Mouse (Mus musculus): ENCODE data around the gene Tiprl. TPM values are rescaled to one million over a fixed set of nuclear protein-coding genes. Genes with fewer than 3 reads are reported as not detected.

Gene Tiprl
- polyA plus RNA-seq, 1 experiment from 2014 or later: 70.3 TPM

- WGBS: 69% methylated on average over 5 of the region's 5 CpGs
- Histone ChIP-seq H3K27ac (ENCODE audit: low read length) (no peak overlapping the region), H3K36me3 (ENCODE audit: insufficient read depth, low read length) (no peaks in the 10 kb centered on the region), H3K9ac (replicated peaks; ENCODE audit: low read depth) (no peak overlapping the region), H3K9me3 (ENCODE audit: low read length) (no peaks in the 10 kb centered on the region), H3K4me3 (ENCODE audit: low read depth, low read length) (no peak overlapping the region), H3K27me3 (replicated peaks; ENCODE audit: insufficient read depth, low read length) (no peaks in the 10 kb centered on the region), H3K4me2 (replicated peaks; ENCODE audit: low read depth, low read length) (no peak overlapping the region), H3K4me1 (ENCODE audit: insufficient read depth, low read depth, low read length) (no peaks in the 10 kb centered on the region; the same call in 1 of the 2 replicates)
- DNase-seq (ENCODE audit: low spot score): peak; percentile 17
- ATAC-seq: no peak
- TF ChIP-seq CTCF (IDR thresholded peaks at IDR 0.05) (no peak), EP300 (IDR thresholded peaks at IDR 0.05) (no peak)
These were observed 10.3 kb upstream of the Tiprl start for GRCm38 (mm10) chr1:165247085-165247484.

GRCm38 (mm10) chr1:165246587-165246986 lies 9.8 kb upstream of the Tiprl start:
- Histone ChIP-seq H3K4me1 (ENCODE audit: insufficient read depth, low read depth, low read length) (no peaks in the 10 kb centered on the region), H3K9ac (replicated peaks; ENCODE audit: low read depth) (no peak overlapping the region), H3K36me3 (ENCODE audit: insufficient read depth, low read length) (no peaks in the 10 kb centered on the region), H3K9me3 (ENCODE audit: low read length) (no peaks in the 10 kb centered on the region), H3K27ac (ENCODE audit: low read length) (no peak overlapping the region), H3K27me3 (replicated peaks; ENCODE audit: insufficient read depth, low read length) (no peaks in the 10 kb centered on the region), H3K4me2 (replicated peaks; ENCODE audit: low read depth, low read length) (no peak overlapping the region), H3K4me3 (ENCODE audit: low read depth, low read length) (no peak overlapping the region)
- WGBS: 74% methylated on average over 5 of the region's 5 CpGs
- no peak for DNase-seq (ENCODE audit: low spot score)
- ATAC-seq: no peak
- TF ChIP-seq EP300 (IDR thresholded peaks at IDR 0.05) (no peak), CTCF (IDR thresholded peaks at IDR 0.05) (no peak)

GRCm38 (mm10) chr1:165235846-165236245 lies 950 bp downstream of the Tiprl start:
- Histone ChIP-seq H3K9ac (replicated peaks; ENCODE audit: low read depth) (peak overlapping the region; percentile 77), H3K27me3 (replicated peaks; ENCODE audit: insufficient read depth, low read length) (no peaks in the 10 kb centered on the region), H3K4me2 (replicated peaks; ENCODE audit: low read depth, low read length) (peak overlapping the region; percentile 85), H3K36me3 (ENCODE audit: insufficient read depth, low read length) (no peaks in the 10 kb centered on the region), H3K27ac (ENCODE audit: low read length) (peak overlapping the region; percentile 85), H3K4me1 (ENCODE audit: insufficient read depth, low read depth, low read length) (peaks cover 9% of the 10 kb centered on the region; the same call in 1 of the 2 replicates), H3K9me3 (ENCODE audit: low read length) (no peaks in the 10 kb centered on the region), H3K4me3 (ENCODE audit: low read depth, low read length) (peak overlapping the region; percentile 76)
- DNase-seq (ENCODE audit: low spot score): no peak
- WGBS: 6% methylated on average over 9 of the region's 10 CpGs
- ATAC-seq: no peak
- TF ChIP-seq EP300 (IDR thresholded peaks at IDR 0.05): no peak
- no peak for TF ChIP-seq CTCF (IDR thresholded peaks at IDR 0.05)

- peaks cover 9% of the 10 kb centered on the region; the same call in 1 of the 2 replicates for H3K4me1 ChIP-seq (ENCODE audit: insufficient read depth, low read depth, low read length)
- H3K36me3 ChIP-seq (ENCODE audit: insufficient read depth, low read length): no peaks in the 10 kb centered on the region
- no peak overlapping the region for H3K27ac ChIP-seq (ENCODE audit: low read length)
- no peaks in the 10 kb centered on the region for H3K27me3 ChIP-seq (replicated peaks; ENCODE audit: insufficient read depth, low read length)
- H3K4me2 ChIP-seq (replicated peaks; ENCODE audit: low read depth, low read length): no peak overlapping the region
- DNase-seq (ENCODE audit: low spot score): no peak
- no peak overlapping the region for H3K9ac ChIP-seq (replicated peaks; ENCODE audit: low read depth)
- no peak overlapping the region for H3K4me3 ChIP-seq (ENCODE audit: low read depth, low read length)
- TF ChIP-seq EP300 (IDR thresholded peaks at IDR 0.05) (no peak), CTCF (IDR thresholded peaks at IDR 0.05) (no peak)
- 70% methylated on average over 2 of the region's 2 CpGs for WGBS
- no peak for ATAC-seq
- H3K9me3 ChIP-seq (ENCODE audit: low read length): no peaks in the 10 kb centered on the region
These were observed 3.0 kb downstream of the Tiprl start for GRCm38 (mm10) chr1:165233806-165234205.

GRCm38 (mm10) chr1:165230691-165231090 lies 6.1 kb downstream of the Tiprl start:
- H3K9me3 ChIP-seq (ENCODE audit: low read length): no peaks in the 10 kb centered on the region
- 0 out of 2 replicates have a peak, but pooled peaks cover 4% of the 10 kb centered on the region for H3K36me3 ChIP-seq (ENCODE audit: insufficient read depth, low read length)
- H3K27ac ChIP-seq (ENCODE audit: low read length): no peak overlapping the region
- ATAC-seq (no peak), DNase-seq (ENCODE audit: low spot score) (no peak)
- H3K27me3 ChIP-seq (replicated peaks; ENCODE audit: insufficient read depth, low read length): no peaks in the 10 kb centered on the region
- TF ChIP-seq EP300 (IDR thresholded peaks at IDR 0.05) (no peak), CTCF (IDR thresholded peaks at IDR 0.05) (peak; percentile 51)
- no peak overlapping the region for H3K9ac ChIP-seq (replicated peaks; ENCODE audit: low read depth)
- no peak overlapping the region for H3K4me3 ChIP-seq (ENCODE audit: low read depth, low read length)
- no peak overlapping the region for H3K4me2 ChIP-seq (replicated peaks; ENCODE audit: low read depth, low read length)
- 94% methylated on average over 4 of the region's 4 CpGs for WGBS
- peaks cover 2% of the 10 kb centered on the region; the same call in 1 of the 2 replicates for H3K4me1 ChIP-seq (ENCODE audit: insufficient read depth, low read depth, low read length)

GRCm38 (mm10) chr1:165229577-165229976 lies 7.2 kb downstream of the Tiprl start:
- ATAC-seq (no peak), DNase-seq (ENCODE audit: low spot score) (no peak)
- H3K36me3 ChIP-seq (ENCODE audit: insufficient read depth, low read length): 0 out of 2 replicates have a peak, but pooled peaks cover 4% of the 10 kb centered on the region
- H3K27me3 ChIP-seq (replicated peaks; ENCODE audit: insufficient read depth, low read length): no peaks in the 10 kb centered on the region
- no peak overlapping the region for H3K9ac ChIP-seq (replicated peaks; ENCODE audit: low read depth)
- H3K4me2 ChIP-seq (replicated peaks; ENCODE audit: low read depth, low read length): no peak overlapping the region
- no peak overlapping the region for H3K4me3 ChIP-seq (ENCODE audit: low read depth, low read length)
- H3K27ac ChIP-seq (ENCODE audit: low read length): no peak overlapping the region
- no peaks in the 10 kb centered on the region for H3K4me1 ChIP-seq (ENCODE audit: insufficient read depth, low read depth, low read length)
- H3K9me3 ChIP-seq (ENCODE audit: low read length): no peaks in the 10 kb centered on the region
- 89% methylated on average over 9 of the region's 9 CpGs for WGBS
- TF ChIP-seq CTCF (IDR thresholded peaks at IDR 0.05) (no peak), EP300 (IDR thresholded peaks at IDR 0.05) (no peak)

Data from lung, postnatal 0 days (tissue).